Mouse (Mus musculus) MEL (cell line): ENCODE data around the gene Kif3a.
A peak's percentile ranks its signal among the peaks of the same experiment; 100 is the strongest.

Experiments used
- CTCF ChIP-seq, 3 experiments: IDR thresholded peaks in 2 of 3; conservative IDR thresholded peaks in 1 of 3; 2 replicates each; pipeline ENCODE4 v1.5.1; 2011 to 2012; ENCODE audit warnings: low read length in 3 of 3, low read depth in 2 of 3, mild to moderate bottlenecking in 2 of 3, improper control_type of control experiment in 1 of 3, inconsistent platforms in 1 of 3, mixed read lengths in 1 of 3, moderate library complexity in 1 of 3; ENCODE audit not compliant: control insufficient read depth in 1 of 3, insufficient read depth in 1 of 3, poor library complexity in 1 of 3, severe bottlenecking in 1 of 3
- E2F4 ChIP-seq: IDR thresholded peaks from 2 replicates; pipeline ENCODE4 v1.6.1; 2011; ENCODE audit warnings: low read depth, low read length, improper control_type of control experiment, borderline replicate concordance
- EP300 ChIP-seq, 2 experiments: IDR thresholded peaks; 2 replicates each; pipeline ENCODE4 v1.6.1; 2011; ENCODE audit warnings: improper control_type of control experiment in 2 of 2, low read length in 2 of 2, low read depth in 1 of 2, mild to moderate bottlenecking in 1 of 2
- MAX ChIP-seq: IDR thresholded peaks from 2 replicates; pipeline ENCODE4 v1.6.1; 2011; ENCODE audit warnings: low read length, improper control_type of control experiment
- MAZ ChIP-seq: IDR thresholded peaks from 2 replicates; pipeline ENCODE4 v1.6.1; 2012; ENCODE audit warnings: low read depth, mild to moderate bottlenecking, inconsistent platforms, low read length, improper control_type of control experiment
- NELFE ChIP-seq: IDR thresholded peaks from 2 replicates; pipeline ENCODE4 v1.6.1; 2011; ENCODE audit warnings: low read depth, low read length, improper control_type of control experiment
- NRF1 ChIP-seq: IDR thresholded peaks from 2 replicates; pipeline ENCODE4 v1.6.1; 2014; ENCODE audit warnings: low read depth, mild to moderate bottlenecking, inconsistent platforms, low read length, improper control_type of control experiment, moderate library complexity; ENCODE audit not compliant: poor library complexity, insufficient read depth, severe bottlenecking
- POLR2A ChIP-seq, 2 experiments: IDR thresholded peaks; 2 replicates each; pipeline ENCODE4 v1.6.1; 2011 to 2012; ENCODE audit warnings: low read length in 2 of 2, mild to moderate bottlenecking in 2 of 2, control low read depth in 1 of 2, improper control_type of control experiment in 1 of 2, low read depth in 1 of 2, moderate library complexity in 1 of 2; ENCODE audit not compliant: control insufficient read depth in 1 of 2, insufficient read depth in 1 of 2, poor library complexity in 1 of 2
- SIN3A ChIP-seq: IDR thresholded peaks from 2 replicates; pipeline ENCODE4 v1.6.1; 2012; ENCODE audit warnings: low read length, improper control_type of control experiment, inconsistent platforms
- TCF12 ChIP-seq: IDR thresholded peaks from 2 replicates; pipeline ENCODE4 v1.6.1; 2014; ENCODE audit warnings: low read depth, mild to moderate bottlenecking, inconsistent platforms, low read length, improper control_type of control experiment, moderate library complexity
- ZC3H11A ChIP-seq: IDR thresholded peaks from 2 replicates; pipeline ENCODE4 v1.6.1; 2012; ENCODE audit warnings: low read depth, mild to moderate bottlenecking, inconsistent platforms, low read length, improper control_type of control experiment
- ZMIZ1 ChIP-seq: IDR thresholded peaks from 2 replicates; pipeline ENCODE4 v1.6.1; 2012; ENCODE audit warnings: low read depth, mild to moderate bottlenecking, inconsistent platforms, low read length, improper control_type of control experiment, moderate library complexity
- ZNF384 ChIP-seq: IDR thresholded peaks from 2 replicates; pipeline ENCODE4 v1.6.1; 2012; ENCODE audit warnings: low read depth, mild to moderate bottlenecking, inconsistent platforms, low read length, improper control_type of control experiment

DNA sequence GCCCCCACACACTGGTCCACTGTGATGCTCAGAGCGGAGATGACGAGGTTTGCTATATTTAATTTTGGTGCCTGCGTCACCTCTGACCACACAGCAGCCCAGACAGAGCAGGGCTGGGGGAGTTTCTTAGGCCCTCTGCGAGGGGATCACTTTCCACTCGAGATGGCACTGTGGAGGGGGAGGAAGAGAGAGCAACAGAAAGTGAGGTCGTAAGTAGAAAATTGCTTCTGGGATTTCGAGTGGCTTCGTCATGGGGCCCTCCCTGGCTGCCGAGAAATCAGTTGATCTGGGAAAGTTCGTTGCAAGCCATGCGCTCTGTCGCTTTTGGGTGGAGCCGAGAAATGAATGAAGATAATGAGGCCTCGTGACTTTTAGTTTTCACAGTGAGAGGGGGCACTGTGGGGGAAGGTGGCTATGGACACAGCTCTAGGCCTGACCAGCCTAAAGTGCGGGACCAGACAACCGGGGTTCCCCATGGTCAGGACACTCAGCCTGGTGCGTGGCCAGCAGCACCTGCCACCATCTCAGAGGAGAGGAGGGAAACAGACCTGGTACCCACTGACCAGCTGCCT is 59.7 kb downstream of the Kif3a start:
- TF ChIP-seq ZNF384 (no peak), MAZ (peak; percentile 76), NELFE (peak; percentile 40), CTCF (IDR thresholded peaks at IDR 0.05 in 2 of 3, conservative IDR thresholded peaks at IDR 0.05 in 1 of 3; ENCODE audit: control insufficient read depth in 1 of 3, insufficient read depth in 1 of 3, low read depth in 2 of 3, low read length in 3 of 3, poor library complexity in 1 of 3, severe bottlenecking in 1 of 3) (no peak), ZC3H11A (no peak), MAX (peak; percentile 98), POLR2A (IDR thresholded peaks at IDR 0.05; ENCODE audit: control insufficient read depth in 1 of 2, insufficient read depth in 1 of 2, low read depth in 1 of 2, low read length in 2 of 2, poor library complexity in 1 of 2) (peak; percentile 63 to 75), EP300 (IDR thresholded peaks at IDR 0.05; ENCODE audit: low read depth in 1 of 2, low read length in 2 of 2) (peak; percentile 83 to 96), SIN3A (peak; percentile 73), ZMIZ1 (no peak), E2F4 (no peak), TCF12 (peak; percentile 85), NRF1 (peak; percentile 75)
